Mouse (Mus musculus): Measurements from ENCODE around the gene Abo. TPM values are rescaled to one million over a fixed set of nuclear protein-coding genes. Genes with fewer than 3 reads are reported as not detected.
"Not testable (repeated sequence)": the region's sequence is repeated elsewhere in the genome, so short reads cannot be mapped to it uniquely, and the experiment has no call there.

The Abo gene
- total RNA-seq, 1 experiment from 2014 or later, result not detected

GRCm38 (mm10) chr2:26895898-26896297 is 31.1 kb upstream of the Abo start:
- no peak for ATAC-seq (replicated peaks in 1 of 2; ENCODE audit: insufficient read depth in 1 of 2, low FRiP score in 2 of 2, low TSS enrichment in 1 of 2, low read depth in 1 of 2, poor library complexity in 2 of 2, severe bottlenecking in 2 of 2)

GRCm38 (mm10) chr2:26886170-26886569 is 21.4 kb upstream of the Abo start:
- not testable (repeated sequence) for ATAC-seq (replicated peaks in 1 of 2; ENCODE audit: insufficient read depth in 1 of 2, low FRiP score in 2 of 2, low TSS enrichment in 1 of 2, low read depth in 1 of 2, poor library complexity in 2 of 2, severe bottlenecking in 2 of 2)

GRCm38 (mm10) chr2:26885541-26885940 is 20.8 kb upstream of the Abo start:
- not testable (repeated sequence) for ATAC-seq (replicated peaks in 1 of 2; ENCODE audit: insufficient read depth in 1 of 2, low FRiP score in 2 of 2, low TSS enrichment in 1 of 2, low read depth in 1 of 2, poor library complexity in 2 of 2, severe bottlenecking in 2 of 2)

GRCm38 (mm10) chr2:26878571-26878970 is 13.8 kb upstream of the Abo start:
- no peak for ATAC-seq (replicated peaks in 1 of 2; ENCODE audit: insufficient read depth in 1 of 2, low FRiP score in 2 of 2, low TSS enrichment in 1 of 2, low read depth in 1 of 2, poor library complexity in 2 of 2, severe bottlenecking in 2 of 2)

- ATAC-seq (replicated peaks in 1 of 2; ENCODE audit: insufficient read depth in 1 of 2, low FRiP score in 2 of 2, low TSS enrichment in 1 of 2, low read depth in 1 of 2, poor library complexity in 2 of 2, severe bottlenecking in 2 of 2), result no peak
These were observed 5.9 kb upstream of the Abo start for GRCm38 (mm10) chr2:26870666-26871065.

- peak; percentile 86 to 92 for ATAC-seq (replicated peaks in 1 of 2; ENCODE audit: insufficient read depth in 1 of 2, low FRiP score in 2 of 2, low TSS enrichment in 1 of 2, low read depth in 1 of 2, poor library complexity in 2 of 2, severe bottlenecking in 2 of 2)
These were observed 1.9 kb downstream of the Abo start for GRCm38 (mm10) chr2:26862856-26863255.

GRCm38 (mm10) chr2:26847706-26848105 is 17.1 kb downstream of the Abo start:
- peak; percentile 64 to 80 for ATAC-seq (replicated peaks in 1 of 2; ENCODE audit: insufficient read depth in 1 of 2, low FRiP score in 2 of 2, low TSS enrichment in 1 of 2, low read depth in 1 of 2, poor library complexity in 2 of 2, severe bottlenecking in 2 of 2)

- ATAC-seq (replicated peaks in 1 of 2; ENCODE audit: insufficient read depth in 1 of 2, low FRiP score in 2 of 2, low TSS enrichment in 1 of 2, low read depth in 1 of 2, poor library complexity in 2 of 2, severe bottlenecking in 2 of 2), result no peak
These were observed 32.3 kb downstream of the Abo start for GRCm38 (mm10) chr2:26832478-26832877.

- no peak for ATAC-seq (replicated peaks in 1 of 2; ENCODE audit: insufficient read depth in 1 of 2, low FRiP score in 2 of 2, low TSS enrichment in 1 of 2, low read depth in 1 of 2, poor library complexity in 2 of 2, severe bottlenecking in 2 of 2)
These were observed 36.7 kb downstream of the Abo start for GRCm38 (mm10) chr2:26828047-26828446.

- no peak for ATAC-seq (replicated peaks in 1 of 2; ENCODE audit: insufficient read depth in 1 of 2, low FRiP score in 2 of 2, low TSS enrichment in 1 of 2, low read depth in 1 of 2, poor library complexity in 2 of 2, severe bottlenecking in 2 of 2)
These were observed 37.4 kb downstream of the Abo start for GRCm38 (mm10) chr2:26827261-26827975.

Other genes with a start within 250 kb of the Abo start
- 28.3 and 57.6 TPM in 2 replicates for gene Fam69b, start 236.5 kb downstream of the Abo start, total RNA-seq (2017)
- not detected in 2 replicates for gene Lcn4, start 193.7 kb downstream of the Abo start, total RNA-seq (2017)
- gene Surf6, start 37.9 kb upstream of the Abo start, total RNA-seq (2017), result 60.0 and 60.6 TPM in 2 replicates
- gene Med22, start 45.7 kb upstream of the Abo start, total RNA-seq (2017), result 22.1 and 24.0 TPM in 2 replicates
- 1,682 and 2,482 TPM in 2 replicates for gene Rpl7a, start 45.8 kb upstream of the Abo start, total RNA-seq (2017)
- gene Surf2, start 51.4 kb upstream of the Abo start, total RNA-seq (2017), result 83.3 and 94.2 TPM in 2 replicates
- gene Surf1, start 51.6 kb upstream of the Abo start, total RNA-seq (2017), result 60.8 and 67.5 TPM in 2 replicates
- 54.8 and 64.1 TPM in 2 replicates for gene Surf4, start 68.9 kb upstream of the Abo start, total RNA-seq (2017)
- gene Stkld1, start 69.1 kb upstream of the Abo start, total RNA-seq (2017), result not detected in 2 replicates
- gene Rexo4, start 99.4 kb upstream of the Abo start, total RNA-seq (2017), result 93.1 and 120 TPM in 2 replicates
- not detected in 2 replicates for gene Adamts13, start 108.4 kb upstream of the Abo start, total RNA-seq (2017)
- 5.8 and 7.4 TPM in 2 replicates for gene Cacfd1, start 144.9 kb upstream of the Abo start, total RNA-seq (2017)
- gene Slc2a6, start 163.0 kb upstream of the Abo start, total RNA-seq (2017), result 1.2 and 5.8 TPM in 2 replicates
- gene Mymk, start 207.2 kb upstream of the Abo start, total RNA-seq (2017), result not detected in 2 replicates
- gene Adamtsl2, start 214.4 kb upstream of the Abo start, total RNA-seq (2017), result 2.3 TPM in 1 of 2 replicates, not detected in the other